Mouse (Mus musculus) kidney, adult 11 months (tissue): Measurements from ENCODE around the gene Hexim2.
A peak's percentile ranks its signal among the peaks of the same experiment; 100 is the strongest.

Experiments used
- DNase-seq: peaks from one replicate; pipeline ENCODE4 v3.0.0; 2022

Hexim2 gene

GRCm38 (mm10) chr11:103112552-103112912 lies 19.7 kb upstream of the Hexim2 start:
- DNase-seq, result no peak

GRCm38 (mm10) chr11:103113005-103113404 lies 19.2 kb upstream of the Hexim2 start:
- DNase-seq, result no peak

DNA sequence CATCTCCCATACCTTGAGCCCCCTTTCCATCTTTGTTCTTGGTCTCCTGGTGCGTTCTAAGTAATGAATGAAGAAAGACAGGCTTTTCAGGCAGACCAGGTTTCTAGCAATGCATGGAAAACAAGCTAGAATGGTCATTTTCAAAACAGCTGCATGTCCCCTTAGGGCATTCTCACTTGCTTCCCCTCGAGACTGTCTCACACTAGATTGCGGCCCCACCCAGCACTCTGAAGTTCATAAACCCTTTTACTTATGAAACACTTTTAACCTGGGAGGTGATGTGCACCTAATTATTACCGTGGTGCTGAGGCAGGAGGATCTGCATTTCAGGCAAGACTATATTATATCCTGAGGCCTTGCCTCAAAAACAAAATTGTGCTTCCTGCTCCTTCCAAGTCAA lies 18.5 kb upstream of the Hexim2 start:
- no peak for DNase-seq

DNA sequence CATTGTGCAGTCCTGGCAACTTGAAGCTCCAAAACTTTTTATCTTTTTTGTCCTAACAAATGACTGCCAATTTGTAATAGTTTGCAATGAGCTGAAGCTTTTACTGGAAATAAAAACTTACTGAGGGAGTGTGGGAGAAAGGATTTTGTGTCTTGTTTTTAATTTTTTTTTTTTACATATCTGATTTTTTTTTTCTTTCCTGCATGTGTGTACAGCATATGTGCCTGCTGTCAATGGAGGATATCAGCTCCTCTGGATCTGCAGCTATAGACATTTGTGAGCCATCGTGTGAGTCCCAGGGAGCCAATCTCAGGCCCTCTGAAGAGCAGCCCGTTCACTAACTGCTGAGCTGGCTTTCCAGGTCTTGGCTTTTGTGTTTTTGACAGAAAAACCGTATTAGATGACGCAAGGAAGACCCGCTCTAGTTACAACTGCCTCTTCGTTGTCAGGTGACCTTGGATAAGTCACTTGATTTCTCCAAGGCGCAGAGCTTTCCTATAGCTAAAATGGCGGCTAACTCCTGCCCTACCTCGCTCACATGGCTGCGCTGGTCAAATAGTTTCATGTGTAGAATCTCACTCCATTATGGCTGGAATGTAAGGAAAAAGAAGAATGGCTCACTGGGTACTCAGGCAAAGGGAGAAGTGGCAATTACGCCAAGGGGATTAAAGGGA lies 17.8 kb upstream of the Hexim2 start:
- no peak for DNase-seq

GRCm38 (mm10) chr11:103115163-103116007 lies 16.8 kb upstream of the Hexim2 start:
- peak; percentile 87 for DNase-seq

DNA sequence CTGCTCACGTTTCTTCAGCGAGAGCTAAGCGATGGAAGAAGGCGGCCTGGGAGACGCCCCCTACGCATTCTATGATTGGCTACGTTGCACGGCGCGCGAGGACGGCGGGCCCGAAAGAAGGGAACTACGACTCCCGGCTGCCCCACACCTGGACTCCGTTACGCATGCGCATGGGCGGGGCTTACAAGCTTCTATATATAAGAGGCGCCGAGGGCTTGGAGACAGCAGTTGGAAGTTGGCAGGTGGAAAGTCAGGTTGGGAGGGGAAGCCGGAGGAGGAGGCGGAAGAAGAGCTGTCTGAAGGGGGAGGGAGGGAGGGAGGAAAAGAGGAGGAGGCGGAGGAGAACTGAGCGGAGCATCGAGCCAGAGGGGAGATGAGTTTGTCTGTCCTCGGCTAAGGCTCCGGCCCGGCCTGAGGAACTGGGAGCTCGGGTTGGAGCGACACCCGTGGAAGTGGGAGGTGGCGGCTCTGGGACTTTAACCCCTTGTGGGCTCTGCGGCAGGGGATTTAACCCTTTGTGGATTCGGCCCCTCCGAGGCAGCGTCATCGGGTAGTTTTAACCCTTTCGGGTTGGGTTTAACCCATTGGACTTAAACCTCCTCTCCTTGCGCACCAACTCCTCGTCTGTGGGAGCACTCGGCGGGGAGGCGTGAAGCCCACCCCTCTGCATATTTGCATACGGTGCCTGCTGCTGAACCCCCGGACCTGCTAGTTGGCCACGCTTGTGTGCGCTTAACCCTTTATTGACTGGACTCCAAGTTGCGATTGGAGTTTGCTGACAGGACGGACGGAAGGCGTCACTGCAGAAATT lies 16.0 kb upstream of the Hexim2 start, which contains the start of gene Hexim1:
Gene Hexim1 (plus strand): TSS at position 224 of the 811 bp plus-strand sequence.
- DNase-seq, result peak; percentile 100

- DNase-seq, result peak; percentile 72
Measured at GRCm38 (mm10) chr11:103116959-103117590, 15.2 kb upstream of the Hexim2 start.

- DNase-seq, result no peak
Measured at GRCm38 (mm10) chr11:103117591-103118009, 14.6 kb upstream of the Hexim2 start.

GRCm38 (mm10) chr11:103118866-103119265 lies 13.4 kb upstream of the Hexim2 start:
- DNase-seq, result no peak

GRCm38 (mm10) chr11:103119609-103120008 lies 12.6 kb upstream of the Hexim2 start:
- DNase-seq, result no peak

DNA sequence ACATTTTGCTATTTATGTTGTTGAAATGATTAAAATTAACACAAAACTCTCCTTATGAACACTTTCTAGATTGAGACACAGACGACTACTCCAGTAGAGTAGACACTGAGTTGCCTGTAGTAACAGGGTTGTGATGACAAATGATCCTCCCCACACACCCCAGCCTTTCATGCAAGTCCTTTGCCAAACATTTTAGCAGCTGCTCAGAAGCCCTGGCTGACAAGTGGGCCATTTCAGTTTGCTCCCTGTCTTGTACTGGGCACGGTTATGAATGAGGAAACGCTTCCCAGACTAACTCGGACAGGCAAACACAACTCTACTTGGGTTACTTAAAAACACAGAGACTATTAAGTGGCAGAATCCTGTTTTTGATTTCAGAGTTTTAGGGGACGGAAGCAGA lies 11.9 kb upstream of the Hexim2 start:
- no peak for DNase-seq

DNA sequence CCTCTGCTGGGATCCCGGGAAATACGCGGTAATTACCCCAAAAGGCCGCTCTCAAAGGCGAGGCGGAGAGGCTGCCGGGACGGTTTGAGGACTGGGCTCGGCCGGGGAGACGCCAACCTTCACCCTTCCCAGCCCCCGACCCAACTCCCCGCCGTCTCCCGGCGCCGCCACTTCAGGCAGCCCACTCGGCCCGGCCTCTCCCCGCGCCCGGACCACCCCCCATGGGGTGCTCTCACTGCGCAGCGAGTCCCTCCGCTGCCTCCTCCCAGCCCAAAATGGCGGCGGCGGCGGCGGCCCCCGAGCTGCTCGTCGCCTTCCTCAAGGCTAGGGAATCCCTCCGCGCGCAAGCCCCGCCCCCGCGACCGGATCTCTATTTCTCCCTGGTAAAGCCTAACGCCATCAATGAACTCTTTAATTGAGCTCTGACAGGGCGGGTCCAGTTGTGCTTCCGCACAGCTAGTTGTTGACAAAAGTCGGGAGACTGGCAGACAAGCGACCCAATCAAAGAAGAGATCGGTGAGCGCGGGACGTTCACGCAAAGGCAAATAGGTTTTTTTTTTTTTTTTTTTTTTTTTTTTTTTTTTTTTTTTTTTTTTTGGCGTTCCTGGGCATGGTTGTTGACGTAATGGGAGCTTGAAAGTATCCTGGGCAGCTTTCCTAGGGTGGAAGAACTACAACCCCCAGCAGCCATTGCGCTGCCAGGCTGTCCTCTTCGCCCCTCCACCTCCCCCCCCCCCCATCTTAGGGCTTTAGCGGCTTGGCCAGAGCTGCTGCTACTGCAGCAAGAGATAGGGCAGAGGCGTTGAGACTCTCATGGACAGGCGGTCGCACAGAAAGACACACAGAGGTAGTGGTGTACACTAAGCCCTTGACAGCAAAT lies 587 bp downstream of the Hexim2 start:
- peak; percentile 100 for DNase-seq

DNA sequence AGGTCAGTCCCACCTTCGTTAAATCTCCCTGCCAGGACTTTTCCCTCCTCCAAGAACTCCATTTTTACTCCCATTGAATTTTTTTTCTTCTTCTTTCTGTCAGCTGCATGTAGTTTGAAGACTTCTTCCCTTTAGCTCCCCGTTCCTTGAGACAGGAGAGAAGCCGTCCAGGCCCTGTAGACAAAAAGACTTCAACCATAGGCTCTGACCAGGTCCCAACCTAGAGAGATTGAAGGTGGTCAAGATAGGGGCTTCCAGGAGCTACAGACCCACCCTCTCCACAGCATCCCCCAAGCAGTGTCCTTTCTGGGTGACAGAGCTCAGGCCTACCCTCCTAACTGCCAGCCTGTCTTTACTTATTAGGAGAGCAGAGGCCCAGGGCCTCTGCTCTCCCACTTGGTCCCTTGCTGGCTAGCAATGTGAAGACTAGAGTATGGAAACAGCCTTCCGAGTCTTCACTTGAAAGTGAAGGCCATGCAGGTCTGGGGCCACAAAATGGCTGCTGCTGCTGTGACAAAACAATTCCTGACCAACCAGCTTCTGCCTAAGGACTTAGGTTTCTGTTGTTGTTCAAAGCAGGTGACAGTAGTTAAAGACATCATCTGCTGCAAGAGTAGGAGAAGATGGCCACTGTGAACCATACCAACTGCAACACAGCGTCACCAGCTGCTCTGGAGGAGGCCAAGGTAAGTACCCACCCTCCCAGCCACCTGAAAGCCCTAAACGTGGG lies 1.4 kb downstream of the Hexim2 start:
- no peak for DNase-seq

GRCm38 (mm10) chr11:103134221-103134620 lies 2.0 kb downstream of the Hexim2 start:
- no peak for DNase-seq

- no peak for DNase-seq
Measured at GRCm38 (mm10) chr11:103136039-103136577, 3.9 kb downstream of the Hexim2 start.

GRCm38 (mm10) chr11:103139951-103140762 lies 7.9 kb downstream of the Hexim2 start:
- no peak for DNase-seq

- DNase-seq, result no peak
Measured at GRCm38 (mm10) chr11:103140763-103141100, 8.5 kb downstream of the Hexim2 start.

GRCm38 (mm10) chr11:103141101-103141943 lies 9.1 kb downstream of the Hexim2 start:
- peak; percentile 73 for DNase-seq

DNA sequence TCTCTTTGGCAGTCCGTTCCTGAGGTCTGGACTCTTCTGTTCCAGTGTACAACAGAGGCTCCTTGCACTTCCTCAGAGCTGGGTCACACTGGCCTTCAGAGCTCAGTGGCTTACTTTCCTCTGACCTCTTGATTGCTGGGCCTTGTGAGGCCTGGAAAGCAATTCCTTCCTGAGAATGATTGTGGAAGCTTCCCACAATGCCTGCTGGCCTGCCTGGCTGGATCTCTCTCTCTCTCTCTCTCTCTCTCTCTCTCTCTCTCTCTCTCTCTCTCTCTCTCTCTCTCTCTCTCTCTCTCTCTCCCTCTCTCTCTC lies 9.7 kb downstream of the Hexim2 start:
- peak; percentile 46 for DNase-seq
